Mouse (Mus musculus) hindbrain, postnatal 0 days (tissue): ENCODE measurements around the gene Ptprd. TPM values are rescaled to one million over a fixed set of nuclear protein-coding genes. Genes with fewer than 3 reads are reported as not detected.

Source experiments
- ATAC-seq: fragments of 200-750 bp; cut with Nextera tagmentation; 2 replicates; pipeline ENCODE4 v1.8.0; 2017; ENCODE audit warnings: mild to moderate bottlenecking, moderate TSS enrichment, moderate library complexity
- DNase-seq: peaks from one replicate; pipeline ENCODE4 v3.0.0-alpha.2; 2015; ENCODE audit warnings: low spot score
- H3K27ac ChIP-seq: fragments of 300-500 bp; sonication (generic); 2 replicates; pipeline ENCODE4 v1.5.1; 2014; ENCODE audit warnings: mild to moderate bottlenecking
- H3K27me3 ChIP-seq: fragments of 300-500 bp; sonication (generic); 2 replicates; pipeline ENCODE4 v1.6.1; 2014; ENCODE audit warnings: low read length, mixed read lengths; ENCODE audit not compliant: insufficient read depth
- H3K36me3 ChIP-seq: fragments of 300-500 bp; sonication (generic); 2 replicates; pipeline ENCODE4 v1.6.1; 2014; ENCODE audit warnings: low read length, mixed read lengths; ENCODE audit not compliant: insufficient read depth
- H3K4me1 ChIP-seq: fragments of 300-500 bp; sonication (generic); 2 replicates; pipeline ENCODE4 v1.6.1; 2014; ENCODE audit warnings: antibody characterized with exemption, low read length, mixed read lengths; ENCODE audit not compliant: insufficient read depth
- H3K4me2 ChIP-seq: fragments of 300-500 bp; sonication (generic); 2 replicates; pipeline ENCODE4 v1.6.1; 2014; ENCODE audit warnings: low read depth, mild to moderate bottlenecking, low read length, moderate library complexity, mixed read lengths
- H3K4me3 ChIP-seq: fragments of 300-500 bp; sonication (generic); 2 replicates; pipeline ENCODE4 v1.5.1; 2014; ENCODE audit warnings: low read length
- H3K9ac ChIP-seq: fragments of 300-500 bp; sonication (generic); replicated peaks from 2 replicates; pipeline ENCODE4 v1.6.1; 2014; ENCODE audit warnings: mild to moderate bottlenecking, low read length, moderate library complexity, mixed read lengths
- H3K9me3 ChIP-seq: fragments of 300-500 bp; sonication (generic); 2 replicates; pipeline ENCODE4 v1.6.1; 2016; ENCODE audit warnings: low read length, mixed read lengths
- CTCF ChIP-seq: IDR thresholded peaks from 2 replicates; pipeline ENCODE4 v1.5.1; 2016; ENCODE audit warnings: antibody characterized with exemption, control low read depth, low read depth
- WGBS: fragments of 180-500 bp; shearing (Covaris S2); extraction: QIAGEN DNeasy Blood & Tissue Kit; methylation state at CpG from one replicate; pipeline ENCODE4 v1.1.7; 2014; 5-methylcytosine and 5-hydroxymethylcytosine counted together
- polyA plus RNA-seq: library from polyadenylated mRNA; unstranded; fragments of >200 nt; fragmentation: Nextera tagmentation; extraction: Ambion mirVana; gene quantifications from 2 replicates; pipeline ENCODE4 v1.2.1, GENCODE M21; 2015
- total RNA-seq: library from RNA; depleted of rRNA; stranded (reverse); fragments of >200 nt; gene quantifications from 2 replicates; pipeline ENCODE4 v1.2.3, GENCODE M21; 2014

Ptprd gene
- total and polyA plus RNA-seq, 2 experiments from 2014 or later, result 56.3 to 96.0 TPM

GRCm38 (mm10) chr4:76425230-76425575 lies 1786.6 kb downstream of the Ptprd start:
- Histone ChIP-seq H3K4me2 (no peak overlapping the region), H3K9me3 (no peaks in the 10 kb centered on the region), H3K4me1 (peaks cover 3% of the 10 kb centered on the region; the same call in 1 of the 2 replicates), H3K36me3 (no peaks in the 10 kb centered on the region), H3K27ac (no peak overlapping the region), H3K9ac (no peak overlapping the region), H3K4me3 (no peak overlapping the region), H3K27me3 (no peaks in the 10 kb centered on the region)
- ATAC-seq (no peak), DNase-seq (no peak)
- WGBS, result 83% methylated on average over 2 of the region's 2 CpGs
- TF ChIP-seq CTCF, result no peak

GRCm38 (mm10) chr4:76424324-76425229 lies 1787.2 kb downstream of the Ptprd start:
- H3K9me3 ChIP-seq, result no peaks in the 10 kb centered on the region
- no peak overlapping the region for H3K4me2 ChIP-seq
- no peaks in the 10 kb centered on the region for H3K36me3 ChIP-seq
- H3K4me3 ChIP-seq, result no peak overlapping the region
- no peak overlapping the region for H3K27ac ChIP-seq
- H3K9ac ChIP-seq, result no peak overlapping the region
- no peak for DNase-seq
- no peaks in the 10 kb centered on the region for H3K27me3 ChIP-seq
- no peak for TF ChIP-seq CTCF
- ATAC-seq, result no peak
- WGBS, result 58% methylated on average over 9 of the region's 9 CpGs
- H3K4me1 ChIP-seq, result no peaks in the 10 kb centered on the region

- Histone ChIP-seq H3K27ac (no peak overlapping the region), H3K27me3 (no peaks in the 10 kb centered on the region), H3K4me2 (no peak overlapping the region), H3K36me3 (no peaks in the 10 kb centered on the region), H3K9ac (no peak overlapping the region), H3K4me3 (no peak overlapping the region), H3K9me3 (no peaks in the 10 kb centered on the region), H3K4me1 (no peaks in the 10 kb centered on the region)
- no peak for DNase-seq
- 97% methylated on average over 4 of the region's 4 CpGs for WGBS
- no peak for TF ChIP-seq CTCF
- no peak for ATAC-seq
Observed at GRCm38 (mm10) chr4:76422113-76422512, 1789.6 kb downstream of the Ptprd start.

- no peak overlapping the region for H3K27ac ChIP-seq
- no peak overlapping the region for H3K4me3 ChIP-seq
- DNase-seq, result no peak
- TF ChIP-seq CTCF, result no peak
- no peak for ATAC-seq
- no peaks in the 10 kb centered on the region for H3K4me1 ChIP-seq
- H3K4me2 ChIP-seq, result no peak overlapping the region
- no peaks in the 10 kb centered on the region for H3K9me3 ChIP-seq
- no peaks in the 10 kb centered on the region for H3K36me3 ChIP-seq
- H3K9ac ChIP-seq, result no peak overlapping the region
- WGBS, result 62% methylated on average over 2 of the region's 2 CpGs
- H3K27me3 ChIP-seq, result no peaks in the 10 kb centered on the region
Observed at GRCm38 (mm10) chr4:76419641-76420040, 1792.1 kb downstream of the Ptprd start.

GRCm38 (mm10) chr4:76417676-76418075 lies 1794.1 kb downstream of the Ptprd start:
- DNase-seq, result no peak
- H3K9me3 ChIP-seq, result no peaks in the 10 kb centered on the region
- no peak overlapping the region for H3K4me3 ChIP-seq
- no peaks in the 10 kb centered on the region for H3K4me1 ChIP-seq
- no peak overlapping the region for H3K27ac ChIP-seq
- H3K27me3 ChIP-seq, result no peaks in the 10 kb centered on the region
- no peak for TF ChIP-seq CTCF
- ATAC-seq, result no peak
- 97% methylated on average over 5 of the region's 5 CpGs for WGBS
- H3K9ac ChIP-seq, result no peak overlapping the region
- no peaks in the 10 kb centered on the region for H3K36me3 ChIP-seq
- no peak overlapping the region for H3K4me2 ChIP-seq

- no peak overlapping the region for H3K4me2 ChIP-seq
- H3K36me3 ChIP-seq, result no peaks in the 10 kb centered on the region
- no peak for TF ChIP-seq CTCF
- no peak overlapping the region for H3K4me3 ChIP-seq
- DNase-seq (no peak), ATAC-seq (no peak)
- WGBS, result 66% methylated on average over 5 of the region's 5 CpGs
- no peaks in the 10 kb centered on the region for H3K27me3 ChIP-seq
- H3K4me1 ChIP-seq, result no peaks in the 10 kb centered on the region
- no peaks in the 10 kb centered on the region for H3K9me3 ChIP-seq
- no peak overlapping the region for H3K9ac ChIP-seq
- no peak overlapping the region for H3K27ac ChIP-seq
Observed at GRCm38 (mm10) chr4:76415624-76416023, 1796.1 kb downstream of the Ptprd start.

- no peak overlapping the region for H3K4me2 ChIP-seq
- no peak overlapping the region for H3K9ac ChIP-seq
- ATAC-seq, result no peak
- H3K36me3 ChIP-seq, result no peaks in the 10 kb centered on the region
- no peak overlapping the region for H3K4me3 ChIP-seq
- WGBS, result 59% methylated on average over 4 of the region's 4 CpGs
- H3K27ac ChIP-seq, result no peak overlapping the region
- H3K9me3 ChIP-seq, result no peaks in the 10 kb centered on the region
- no peak for DNase-seq
- no peak for TF ChIP-seq CTCF
- H3K27me3 ChIP-seq, result no peaks in the 10 kb centered on the region
- H3K4me1 ChIP-seq, result no peaks in the 10 kb centered on the region
Observed at GRCm38 (mm10) chr4:76414591-76414990, 1797.2 kb downstream of the Ptprd start.
